Mouse (Mus musculus) heart, postnatal 14 days (tissue): ENCODE data around the gene Prr12. TPM values are rescaled to one million over a fixed set of nuclear protein-coding genes. Genes with fewer than 3 reads are reported as not detected.
"Not testable (repeated sequence)": the region's sequence is repeated elsewhere in the genome, so short reads cannot be mapped to it uniquely, and the experiment has no call there.

Experiments used
- DNase-seq, 2 experiments: peaks; one replicate each; pipeline ENCODE4 v3.0.0; 2021 to 2022
- intact Hi-C: fragments of 180-260 bp; cut with DNase I; formaldehyde crosslinking; loops from one replicate; pipeline ENCODE4 v1.15.1; 2025
- long read RNA-seq, 2 experiments: library from polyadenylated mRNA; stranded (forward); transcript quantifications; one replicate each; pipeline ENCODE4 v2.0.0; 2021
- total RNA-seq, 2 experiments: library from RNA; stranded (reverse); gene quantifications; 2 replicates each; pipeline ENCODE4 v1.2.3; 2021

The Prr12 gene
- total RNA-seq, result 10 to 100 TPM; 27.2 to 28.3 TPM
- long read RNA-seq, experiment 1, partial matches to known transcripts, result 1 of 4 reads
- long read RNA-seq, experiment 1, other reads (novel, unspliced or antisense), result 1 of 4 reads
- long read RNA-seq, experiment 2, partial matches to known transcripts, result 7 of 8 reads
- long read RNA-seq, experiment 2, other reads (novel, unspliced or antisense), result 0 of 8 reads

DNA sequence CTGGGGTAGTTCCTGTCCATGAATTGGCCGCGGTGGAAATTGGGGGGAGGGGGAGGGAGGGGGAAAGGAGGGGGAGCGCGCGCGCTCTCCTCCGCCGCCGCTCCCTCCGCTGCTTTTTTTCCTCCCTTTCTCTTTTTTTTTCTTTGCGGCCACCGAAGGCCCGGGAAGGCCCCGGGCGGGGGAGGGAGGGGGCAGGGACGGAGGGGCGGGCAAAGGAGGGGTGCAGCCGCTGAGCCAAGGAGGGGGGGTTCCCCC, at the start of gene Prr12:
Gene Prr12, minus strand, starts transcription at position 20 of the 255 bp plus-strand sequence.
- intact Hi-C loops, result loop anchor here (2.0 kb wide), 1 partner anchor 34 kb away; no protein-coding TSS in a partner anchor
- no peak for DNase-seq

DNA sequence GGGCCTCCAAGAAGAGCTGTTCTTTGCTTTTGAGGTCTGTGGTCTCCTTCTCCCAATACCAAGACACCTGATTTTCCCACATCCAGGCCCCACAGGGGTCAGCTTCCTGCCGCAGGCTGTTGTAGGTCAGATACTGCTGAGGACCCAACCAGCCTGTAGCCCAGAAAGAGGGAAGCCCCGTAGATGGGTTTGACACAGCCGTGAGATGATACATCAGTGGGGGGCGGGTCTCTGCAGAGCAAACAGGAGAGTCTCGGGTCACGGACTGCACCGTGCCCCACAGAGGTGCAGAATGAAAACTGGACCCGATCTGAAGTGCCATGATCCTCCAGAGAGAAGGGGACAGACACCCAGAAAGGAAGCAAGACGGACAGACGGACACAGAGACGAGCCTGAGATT, 49.8 kb upstream of the Prr12 start:
- intact Hi-C loops, result loop anchor here (2.0 kb wide), 1 partner anchor 20 kb away; no protein-coding TSS in a partner anchor
- no peak for DNase-seq

- DNase-seq, result no peak
- intact Hi-C loops, result no loop called here
These were observed 47.4 kb upstream of the Prr12 start for GRCm38 (mm10) chr7:45100046-45100445.

GRCm38 (mm10) chr7:45098541-45099240, 46.0 kb upstream of the Prr12 start:
- peak in 1 of 2 experiments; percentile 45 for DNase-seq
- intact Hi-C loops, result no loop called here

DNA sequence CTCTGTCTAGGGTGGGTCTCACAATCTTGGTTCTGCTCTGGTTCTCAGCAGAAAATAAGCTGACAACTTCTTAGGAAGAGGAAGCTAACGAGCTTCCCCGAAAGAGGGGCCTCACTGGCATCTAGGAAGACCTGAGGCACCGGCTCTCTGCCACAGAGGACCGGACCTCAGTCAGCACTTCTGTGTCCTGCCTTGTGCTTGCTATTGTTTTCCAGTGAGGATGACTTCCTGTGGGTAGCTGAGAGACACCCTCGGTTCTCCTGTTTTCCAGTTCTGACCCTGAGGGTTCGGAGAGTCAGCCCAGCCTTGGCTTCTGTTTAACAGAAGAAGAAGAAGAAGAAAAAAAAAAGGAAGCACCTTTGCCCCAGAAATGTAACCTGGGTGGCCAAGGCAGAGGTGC, 44.8 kb upstream of the Prr12 start:
- no peak for DNase-seq
- intact Hi-C loops, result no loop called here

- DNase-seq, intact Hi-C loops: not testable (repeated sequence)
These were observed 43.3 kb upstream of the Prr12 start for GRCm38 (mm10) chr7:45095965-45096364.

- DNase-seq, result no peak
- intact Hi-C loops, result no loop called here
These were observed 42.7 kb upstream of the Prr12 start for GRCm38 (mm10) chr7:45095367-45095766.

GRCm38 (mm10) chr7:45094121-45094520, 41.4 kb upstream of the Prr12 start:
- DNase-seq, result no peak
- intact Hi-C loops, result no loop called here

GRCm38 (mm10) chr7:45093516-45093905, 40.8 kb upstream of the Prr12 start:
- intact Hi-C loops, result no loop called here
- no peak for DNase-seq

GRCm38 (mm10) chr7:45092828-45093515, 40.3 kb upstream of the Prr12 start:
- DNase-seq, result no peak
- intact Hi-C loops, result no loop called here

GRCm38 (mm10) chr7:45092048-45092447, 39.4 kb upstream of the Prr12 start, which contains the start of gene Rcn3:
Gene Rcn3, minus strand, starts transcription at chr7:45092221.
- peak; percentile 85 to 89 for DNase-seq
- intact Hi-C loops, result no loop called here

DNA sequence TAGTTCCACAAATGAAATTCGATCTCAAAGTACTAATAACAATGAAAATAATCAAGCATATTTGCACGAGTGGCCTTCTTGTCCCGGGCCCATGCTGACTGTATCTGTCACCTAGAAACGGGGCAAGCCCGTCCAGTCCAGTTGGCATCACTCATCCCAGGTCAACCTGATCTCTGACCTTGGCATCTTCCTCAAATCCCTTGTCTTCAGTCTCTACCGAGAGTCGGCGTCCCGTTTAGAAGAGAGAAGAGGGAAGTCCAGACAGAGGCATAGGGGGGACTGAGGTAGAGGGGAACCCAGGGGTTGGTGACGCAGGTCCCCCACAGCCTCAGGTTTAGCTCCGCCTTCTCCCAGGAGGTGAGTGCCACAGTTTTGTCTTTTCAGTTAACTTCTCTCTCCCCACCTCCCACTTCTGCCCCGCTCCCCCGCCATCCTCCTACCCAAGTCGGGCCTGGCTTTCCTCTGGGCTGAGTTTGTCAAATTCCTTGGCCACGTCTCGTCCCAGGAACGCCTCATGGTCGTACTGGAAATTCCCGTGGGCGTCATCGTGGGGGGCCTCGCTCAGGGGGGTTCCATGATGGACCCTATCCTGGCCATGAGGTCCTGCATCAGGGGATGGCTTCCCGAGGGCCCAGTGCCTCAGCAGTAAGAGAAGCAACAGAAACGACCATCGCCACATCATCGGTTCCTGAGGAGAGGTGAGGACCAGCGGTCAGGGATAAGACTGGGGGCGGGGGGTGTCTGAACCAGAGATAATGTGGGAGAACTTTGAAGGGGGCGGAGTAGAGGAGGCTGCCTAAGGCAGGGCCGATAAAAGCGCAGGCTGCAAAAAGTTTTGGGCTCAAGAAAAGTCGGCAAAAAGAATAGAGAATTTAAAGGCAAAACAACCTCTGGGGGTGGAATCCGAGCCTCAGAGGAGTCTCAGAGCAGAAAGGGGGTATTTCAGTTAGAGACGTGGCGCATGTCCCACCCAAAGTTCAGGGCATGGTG, 38.6 kb upstream of the Prr12 start:
- intact Hi-C loops, result no loop called here
- peak; percentile 34 to 53 for DNase-seq

GRCm38 (mm10) chr7:45090251-45090977, 37.7 kb upstream of the Prr12 start:
- DNase-seq, result no peak
- intact Hi-C loops, result no loop called here

DNA sequence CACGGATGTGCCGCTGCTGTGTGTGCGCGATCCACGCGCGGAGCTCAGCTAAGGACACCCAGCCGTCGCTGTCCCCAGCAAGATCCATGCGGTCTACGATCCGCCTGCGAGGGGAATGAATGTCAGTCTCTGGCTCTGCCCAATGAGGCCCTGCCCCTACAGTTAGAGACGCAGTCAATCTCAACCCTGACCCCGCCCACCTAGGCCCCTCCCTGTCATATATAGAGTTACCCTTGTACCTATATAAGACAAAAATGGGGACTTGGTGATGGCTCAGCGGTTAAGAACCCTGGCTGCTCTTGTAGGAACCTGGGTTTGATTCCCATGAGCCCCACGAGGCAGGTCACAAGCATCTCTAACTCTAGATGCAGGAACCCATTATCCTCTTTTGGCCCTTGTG, 35.9 kb upstream of the Prr12 start:
- intact Hi-C loops, result no loop called here
- no peak for DNase-seq

DNA sequence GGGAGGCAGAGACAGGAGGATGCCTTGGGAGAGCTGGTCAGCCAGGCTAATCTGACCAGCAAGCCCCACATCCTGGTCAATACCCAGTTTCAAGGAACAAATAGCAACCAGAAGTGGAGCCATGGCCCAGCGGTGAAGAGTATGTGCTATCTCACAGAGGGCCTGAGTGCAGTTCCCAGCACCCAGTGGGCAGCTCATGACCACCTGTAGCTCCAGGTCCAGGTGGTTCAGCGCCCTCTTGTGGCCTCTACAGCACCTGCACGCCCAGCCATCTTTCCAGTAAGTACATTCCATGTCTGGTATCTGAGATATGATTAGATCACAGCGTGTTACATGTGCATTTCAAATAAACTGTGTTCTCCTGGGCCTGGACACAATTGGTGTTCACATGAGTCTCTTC, 33.4 kb upstream of the Prr12 start:
- intact Hi-C loops, result no loop called here
- DNase-seq, result no peak

GRCm38 (mm10) chr7:45083300-45083890, 30.7 kb upstream of the Prr12 start:
- intact Hi-C loops, result loop anchor here (2.0 to 5.0 kb wide), 3 partner anchors 19 to 219 kb away; partner anchors contain the start of genes Fcgrt and Rps11

DNA sequence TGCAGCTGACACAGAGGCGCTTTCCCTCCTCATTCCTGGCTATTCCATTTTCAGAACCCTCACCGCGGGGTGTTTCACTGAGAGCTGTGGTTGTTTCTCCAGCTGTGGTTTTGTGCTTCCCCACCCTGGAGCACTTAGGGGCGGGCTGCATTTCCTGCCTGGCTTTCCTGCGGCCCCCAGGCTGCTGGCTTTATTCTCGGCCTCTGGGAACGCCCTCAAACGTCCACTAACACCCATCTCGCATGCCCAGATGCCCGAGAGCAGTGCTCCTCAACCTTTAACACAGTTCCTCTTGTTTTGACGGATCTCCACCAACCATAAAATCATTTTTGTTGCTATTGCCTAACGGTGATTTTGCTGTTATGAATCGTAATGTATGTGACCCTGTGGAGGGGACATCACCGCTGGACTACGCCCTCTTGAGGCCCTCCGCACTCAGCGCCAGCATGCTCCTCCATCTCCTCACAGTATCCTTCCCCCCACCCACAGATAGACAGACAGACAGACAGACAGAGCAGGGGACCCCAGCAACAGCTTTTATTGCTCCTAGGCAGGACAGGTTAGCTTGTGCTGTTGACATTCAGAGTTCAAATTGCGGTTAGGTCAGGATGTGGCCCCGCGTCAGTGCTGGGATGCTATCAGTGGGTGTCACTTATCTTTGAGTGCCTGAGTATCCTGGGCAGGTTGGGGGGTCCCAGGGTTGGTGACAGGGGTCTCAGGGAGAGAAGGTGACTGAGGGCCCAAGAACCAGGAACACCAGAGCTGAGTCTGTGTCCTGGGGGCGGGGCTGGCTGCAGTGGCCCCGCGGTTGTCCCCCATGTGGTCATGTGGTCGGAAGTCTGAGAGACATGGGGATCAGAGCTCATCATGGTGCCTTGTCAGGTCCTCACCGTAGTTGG, 30.0 kb upstream of the Prr12 start:
- intact Hi-C loops, result loop anchor here (2.0 to 5.0 kb wide), 3 partner anchors 20 to 220 kb away; partner anchors contain the start of genes Fcgrt and Rps11
- DNase-seq, result peak; percentile 65 to 67

More at GRCm38 (mm10) chr7:45083300-45083890, 30.7 kb upstream of the Prr12 start:
- no peak for DNase-seq

DNA sequence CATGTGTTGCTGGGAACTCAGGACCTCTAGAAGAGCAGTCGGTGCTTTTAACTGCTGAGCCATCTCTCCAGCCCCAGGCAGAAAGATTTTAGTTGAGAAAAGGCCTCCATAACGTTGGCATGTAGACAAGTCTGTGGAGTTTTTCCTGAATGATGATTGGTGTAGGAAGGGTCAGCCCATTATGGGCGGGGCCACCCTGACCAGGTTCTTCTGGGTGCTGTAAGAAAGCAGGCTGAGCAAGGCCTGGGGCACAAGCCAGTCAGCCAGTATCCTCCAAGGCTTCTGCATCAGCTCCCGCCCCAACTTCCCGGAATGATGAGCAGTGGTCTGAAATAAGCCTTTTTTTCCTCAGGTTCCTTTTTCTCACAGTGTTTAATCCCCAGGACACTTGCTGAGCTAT, 28.3 kb upstream of the Prr12 start:
- DNase-seq, result no peak
- intact Hi-C loops, result loop anchor here (5.0 kb wide), 2 partner anchors 41 to 221 kb away; partner anchors contain the start of gene Rps11
